Mouse (Mus musculus) midbrain, embryonic 16.5 days (tissue): ENCODE data around the gene Zdhhc8. TPM values are rescaled to one million over a fixed set of nuclear protein-coding genes. Genes with fewer than 3 reads are reported as not detected.

ENCODE experiments used
- ATAC-seq: fragments of 200-750 bp; cut with Nextera tagmentation; 2 replicates; pipeline ENCODE4 v1.8.0; 2017; ENCODE audit warnings: moderate TSS enrichment
- H3K27ac ChIP-seq: fragments of 300-500 bp; sonication (generic); 2 replicates; pipeline ENCODE4 v1.5.1; 2014; ENCODE audit warnings: mild to moderate bottlenecking, low read length, mixed read lengths
- H3K27me3 ChIP-seq: fragments of 300-500 bp; sonication (generic); 2 replicates; pipeline ENCODE4 v1.6.1; 2014; ENCODE audit warnings: low read depth, low read length, mixed read lengths; ENCODE audit not compliant: control insufficient read depth, insufficient read depth
- H3K36me3 ChIP-seq: fragments of 300-500 bp; sonication (generic); 2 replicates; pipeline ENCODE4 v1.6.1; 2014; ENCODE audit warnings: mild to moderate bottlenecking, low read length, moderate library complexity, mixed read lengths; ENCODE audit not compliant: control insufficient read depth, insufficient read depth
- H3K4me1 ChIP-seq: fragments of 300-500 bp; sonication (generic); 2 replicates; pipeline ENCODE4 v1.6.1; 2014; ENCODE audit warnings: mild to moderate bottlenecking, low read length, mixed read lengths; ENCODE audit not compliant: control insufficient read depth, insufficient read depth
- H3K4me2 ChIP-seq: fragments of 300-500 bp; sonication (generic); 2 replicates; pipeline ENCODE4 v1.6.1; 2014; ENCODE audit warnings: mild to moderate bottlenecking, low read length, mixed read lengths
- H3K4me3 ChIP-seq: fragments of 300-500 bp; sonication (generic); 2 replicates; pipeline ENCODE4 v1.5.1; 2014; ENCODE audit warnings: low read depth, mild to moderate bottlenecking, low read length, moderate library complexity, mixed read lengths
- H3K9ac ChIP-seq: fragments of 300-500 bp; sonication (generic); 2 replicates; pipeline ENCODE4 v1.6.1; 2014; ENCODE audit warnings: low read depth, low read length, mixed read lengths
- H3K9me3 ChIP-seq: fragments of 300-500 bp; sonication (generic); replicated peaks from 2 replicates; pipeline ENCODE4 v1.6.1; 2014; ENCODE audit warnings: mild to moderate bottlenecking, low read length, mixed read lengths; ENCODE audit not compliant: control insufficient read depth, poor library complexity, severe bottlenecking
- WGBS: fragments of 180-500 bp; shearing (Covaris S2); extraction: QIAGEN DNeasy Blood & Tissue Kit; methylation state at CpG from one replicate; pipeline ENCODE4 v1.1.7; 2014; 5-methylcytosine and 5-hydroxymethylcytosine counted together
- microRNA counts: library from miRNA; unstranded; fragments of <30 nt; microRNA quantifications from one replicate; lab custom pipeline; 2016
- microRNA-seq: library from miRNA; unstranded; fragments of <30 nt; microRNA quantifications from one replicate; pipeline ENCODE4, GENCODE M21; 2017
- polyA plus RNA-seq: library from polyadenylated mRNA; unstranded; fragments of >200 nt; fragmentation: Nextera tagmentation; extraction: Ambion mirVana; gene quantifications from 2 replicates; pipeline ENCODE4 v1.2.1, GENCODE M21; 2015

Zdhhc8 gene
- polyA plus RNA-seq, 1 experiment from 2014 or later, result 13.8 TPM

DNA sequence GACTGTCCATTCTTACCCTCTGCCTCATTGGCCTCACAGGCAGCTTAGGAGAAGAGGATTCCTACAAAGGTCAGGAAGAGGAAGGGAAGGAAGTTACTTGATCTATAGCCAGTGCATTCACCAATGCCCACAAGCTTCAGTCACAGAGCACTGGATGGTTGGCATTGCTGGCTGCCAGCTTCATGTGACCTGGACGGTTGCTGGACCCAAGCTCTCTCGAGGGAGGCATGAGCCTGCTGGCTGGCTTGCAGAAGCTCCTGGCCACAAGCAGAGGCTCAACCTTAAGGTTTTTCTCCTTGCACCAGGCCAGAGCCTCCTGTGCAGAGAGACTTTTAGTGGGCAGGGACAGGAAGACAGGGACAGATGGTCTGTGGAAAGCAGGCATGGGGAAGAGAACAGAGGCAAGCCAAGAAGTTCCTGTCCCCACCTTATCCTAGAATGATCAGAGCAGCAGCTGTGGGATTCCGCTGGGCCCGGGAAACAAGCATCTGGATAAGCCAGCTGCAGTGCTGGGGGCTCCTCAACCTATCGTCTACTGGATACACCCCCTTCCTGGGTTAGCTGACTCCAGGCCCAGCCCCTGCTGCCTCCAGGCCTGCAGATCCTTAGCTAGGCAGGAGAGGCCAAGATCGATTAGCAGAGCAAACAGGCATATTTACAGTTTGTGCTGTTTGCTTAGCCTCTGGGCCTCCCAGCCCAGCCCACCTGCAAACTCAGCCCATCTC, 59.0 kb downstream of the Zdhhc8 start:
- Histone ChIP-seq H3K36me3 (no peaks in the 10 kb centered on the region), H3K9ac (no peak overlapping the region), H3K9me3 (no peaks in the 10 kb centered on the region), H3K4me1 (peaks cover 3% of the 10 kb centered on the region; the same call in 1 of the 2 replicates), H3K4me3 (no peak overlapping the region), H3K27ac (no peak overlapping the region), H3K27me3 (no peaks in the 10 kb centered on the region), H3K4me2 (no peak overlapping the region)
- 67% methylated on average over 6 of the region's 6 CpGs for WGBS
- ATAC-seq, result no peak

DNA sequence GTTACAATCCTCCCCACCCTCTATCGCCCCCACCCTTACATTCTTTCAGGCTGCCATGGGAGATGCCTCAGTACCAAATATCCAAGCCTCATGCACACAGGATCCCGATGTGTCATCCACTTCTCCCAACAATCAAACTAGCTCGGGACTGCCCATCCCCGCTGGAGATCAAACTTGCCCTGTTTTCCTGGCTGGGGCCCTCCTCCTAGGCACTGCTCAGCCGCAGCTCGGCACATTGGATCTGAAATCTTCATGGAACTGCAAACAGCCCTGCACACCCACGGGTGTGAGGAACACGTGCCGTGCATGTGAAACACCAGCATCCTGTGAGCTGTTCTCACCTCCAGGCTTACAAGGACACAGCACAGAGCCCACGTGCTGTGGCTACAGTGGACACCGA, 61.1 kb downstream of the Zdhhc8 start:
- no peaks in the 10 kb centered on the region for H3K36me3 ChIP-seq
- H3K9me3 ChIP-seq, result no peaks in the 10 kb centered on the region
- H3K27me3 ChIP-seq, result no peaks in the 10 kb centered on the region
- WGBS, result 49% methylated on average over 11 of the region's 11 CpGs
- H3K4me3 ChIP-seq, result no peak overlapping the region
- no peak for ATAC-seq
- H3K4me2 ChIP-seq, result no peak overlapping the region
- no peak overlapping the region for H3K9ac ChIP-seq
- H3K4me1 ChIP-seq, result peaks cover 3% of the 10 kb centered on the region; the same call in 1 of the 2 replicates
- no peak overlapping the region for H3K27ac ChIP-seq

DNA sequence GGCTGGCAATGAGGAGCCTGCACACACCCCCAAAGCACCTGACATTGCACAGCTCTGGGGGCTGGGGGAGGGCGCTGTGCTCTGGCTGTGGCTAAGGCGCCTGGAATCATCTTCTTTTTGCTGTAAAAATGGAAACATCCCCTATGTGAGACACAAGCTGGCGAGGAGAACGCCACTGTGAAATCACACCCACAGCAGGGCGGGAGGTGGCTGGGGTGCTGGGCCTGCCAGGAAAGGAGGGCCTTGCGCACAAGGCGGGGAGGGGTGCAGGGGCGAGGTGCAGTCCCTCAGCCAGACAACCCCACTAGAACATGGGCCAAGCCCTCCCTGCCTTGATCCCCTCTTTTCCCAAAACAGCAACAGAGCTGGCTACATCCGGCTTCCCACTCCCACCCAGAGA, 61.7 kb downstream of the Zdhhc8 start:
- no peak overlapping the region for H3K27ac ChIP-seq

DNA sequence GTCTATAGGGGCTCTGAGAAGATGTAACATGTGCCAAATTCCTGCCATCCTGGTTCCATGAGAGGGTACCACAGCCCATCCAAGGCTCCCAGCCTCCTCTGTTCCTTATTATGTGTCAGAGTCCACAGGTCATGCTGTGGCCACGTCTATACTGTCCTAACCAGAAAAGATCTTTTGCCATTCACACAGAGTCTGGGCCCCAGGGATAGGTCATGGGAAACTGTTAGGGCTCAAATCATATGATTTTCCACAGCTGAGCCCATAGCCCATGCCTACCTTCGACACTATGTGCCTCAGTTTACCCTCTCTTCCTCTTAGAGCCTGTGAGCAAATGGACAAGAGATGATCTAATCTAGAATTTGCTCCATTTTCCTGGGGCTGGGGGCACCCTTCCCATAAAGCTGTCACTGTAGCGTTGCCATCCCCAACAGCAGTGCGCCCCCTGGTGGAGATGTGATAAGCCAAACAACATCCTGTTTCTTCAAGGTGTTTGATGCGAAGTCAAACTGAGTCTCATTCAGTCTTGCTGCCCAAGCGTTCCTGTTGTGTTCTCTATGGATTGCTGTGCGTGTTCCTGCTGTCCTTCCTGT, 62.6 kb downstream of the Zdhhc8 start:
- Histone ChIP-seq H3K4me3 (no peak overlapping the region), H3K9me3 (no peaks in the 10 kb centered on the region), H3K27me3 (no peaks in the 10 kb centered on the region), H3K9ac (no peak overlapping the region), H3K27ac (no peak overlapping the region), H3K4me2 (no peak overlapping the region), H3K36me3 (no peaks in the 10 kb centered on the region), H3K4me1 (peaks cover 3% of the 10 kb centered on the region; the same call in 1 of the 2 replicates)
- peak; percentile 25; the same call in 1 of the 2 replicates for ATAC-seq
- 5% methylated on average over 7 of the region's 7 CpGs for WGBS

More for the DNA sequence above, 61.7 kb downstream of the Zdhhc8 start:
- no peak overlapping the region for H3K4me3 ChIP-seq
- H3K9me3 ChIP-seq, result no peaks in the 10 kb centered on the region
- H3K27me3 ChIP-seq, result no peaks in the 10 kb centered on the region
- H3K4me2 ChIP-seq, result no peak overlapping the region
- 70% methylated on average over 9 of the region's 9 CpGs for WGBS
- no peak overlapping the region for H3K9ac ChIP-seq
- peaks cover 3% of the 10 kb centered on the region; the same call in 1 of the 2 replicates for H3K4me1 ChIP-seq
- ATAC-seq, result peak; percentile 44; the same call in 1 of the 2 replicates
- H3K36me3 ChIP-seq, result no peaks in the 10 kb centered on the region

MicroRNA genes within 50 kb of the gene (microRNA counts, 519-probe panel; counts per million panel counts)
- 2,003 counts per million, percentile 48 among the panel's probes with 10 or more counts for microRNA mmu-miR-1306 (lab: Ali Mortazavi, UCI)

Small RNA genes within 50 kb of the gene (microRNA-seq; reads per million reads assigned to microRNA genes)
- gene Gm24572 (not detected), gene Mir1306 (270 reads per million, percentile 66 among the genes with 10 or more reads in this experiment)

Other genes starting within 250 kb of the Zdhhc8 start
- 155 and 157 TPM in 2 replicates for gene Dgcr6, start 182.3 kb downstream of the Zdhhc8 start, polyA plus RNA-seq
- 3.6 and 4.1 TPM in 2 replicates for gene Prodh, start 144.9 kb downstream of the Zdhhc8 start, polyA plus RNA-seq
- gene Rtn4r, start 107.5 kb downstream of the Zdhhc8 start, polyA plus RNA-seq, result 26.6 and 29.7 TPM in 2 replicates
- 0.14 TPM in 1 of 2 replicates, not detected in the other for gene Ccdc188, start 17.3 kb downstream of the Zdhhc8 start, polyA plus RNA-seq
- 105 and 106 TPM in 2 replicates for gene Trmt2a, start 13.5 kb upstream of the Zdhhc8 start, polyA plus RNA-seq
- gene Ranbp1, start 13.6 kb upstream of the Zdhhc8 start, polyA plus RNA-seq, result 359 and 384 TPM in 2 replicates
- not detected in 2 replicates for gene Gm49776, start 23.2 kb upstream of the Zdhhc8 start, polyA plus RNA-seq
- gene Dgcr8, start 54.1 kb upstream of the Zdhhc8 start, polyA plus RNA-seq, result 31.1 and 32.7 TPM in 2 replicates
- gene Tango2, start 113.0 kb upstream of the Zdhhc8 start, polyA plus RNA-seq, result 78.7 and 82.5 TPM in 2 replicates
- gene Arvcf, start 113.0 kb upstream of the Zdhhc8 start, polyA plus RNA-seq, result 77.1 and 80.2 TPM in 2 replicates
- gene Txnrd2, start 191.2 kb upstream of the Zdhhc8 start, polyA plus RNA-seq, result 36.6 and 37.0 TPM in 2 replicates
- 96.6 and 112 TPM in 2 replicates for gene Comt, start 191.7 kb upstream of the Zdhhc8 start, polyA plus RNA-seq